Mouse (Mus musculus): Measurements from ENCODE around the gene Hsp90ab1. TPM values are rescaled to one million over a fixed set of nuclear protein-coding genes. Genes with fewer than 3 reads are reported as not detected.

Hsp90ab1 gene
- polyA plus RNA-seq, 1 experiment from 2014 or later, result 1,606 TPM

DNA sequence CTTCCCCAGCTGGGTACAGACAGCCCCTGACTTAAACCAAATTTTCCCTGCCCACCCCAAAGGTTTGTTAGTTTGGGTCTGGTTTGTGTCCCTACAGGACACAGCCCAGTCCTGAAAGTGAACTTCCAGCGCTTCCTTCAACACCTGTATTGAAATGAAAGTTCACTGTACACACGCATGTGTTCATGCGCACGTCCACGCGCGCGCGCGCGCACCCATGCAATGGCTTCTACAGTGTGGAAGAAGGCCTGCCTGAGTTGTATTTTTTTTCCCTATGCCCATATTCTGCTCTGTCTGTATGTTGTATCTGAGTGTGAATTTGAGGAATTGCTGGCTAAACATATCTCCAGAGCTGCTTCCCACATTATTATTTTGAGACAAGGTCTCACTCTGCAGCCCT lies 8.0 kb downstream of the Hsp90ab1 start:
- peaks cover 35% of the 10 kb centered on the region for H3K4me1 ChIP-seq
- peak overlapping the region; percentile 81 for H3K4me3 ChIP-seq
- H3K36me3 ChIP-seq, result peaks cover 54% of the 10 kb centered on the region
- no peak for ATAC-seq (ENCODE audit: insufficient number of reproducible peaks, insufficient read depth, low FRiP score, low TSS enrichment, low read depth)
- H3K9me3 ChIP-seq, result no peaks in the 10 kb centered on the region
- H3K27ac ChIP-seq, result no peak overlapping the region
- WGBS, result 91% methylated on average over 11 of the region's 11 CpGs
- no peaks in the 10 kb centered on the region for H3K27me3 ChIP-seq
- peak overlapping the region; percentile 94 for H3K9ac ChIP-seq
- peak overlapping the region; percentile 97 for H3K4me2 ChIP-seq

DNA sequence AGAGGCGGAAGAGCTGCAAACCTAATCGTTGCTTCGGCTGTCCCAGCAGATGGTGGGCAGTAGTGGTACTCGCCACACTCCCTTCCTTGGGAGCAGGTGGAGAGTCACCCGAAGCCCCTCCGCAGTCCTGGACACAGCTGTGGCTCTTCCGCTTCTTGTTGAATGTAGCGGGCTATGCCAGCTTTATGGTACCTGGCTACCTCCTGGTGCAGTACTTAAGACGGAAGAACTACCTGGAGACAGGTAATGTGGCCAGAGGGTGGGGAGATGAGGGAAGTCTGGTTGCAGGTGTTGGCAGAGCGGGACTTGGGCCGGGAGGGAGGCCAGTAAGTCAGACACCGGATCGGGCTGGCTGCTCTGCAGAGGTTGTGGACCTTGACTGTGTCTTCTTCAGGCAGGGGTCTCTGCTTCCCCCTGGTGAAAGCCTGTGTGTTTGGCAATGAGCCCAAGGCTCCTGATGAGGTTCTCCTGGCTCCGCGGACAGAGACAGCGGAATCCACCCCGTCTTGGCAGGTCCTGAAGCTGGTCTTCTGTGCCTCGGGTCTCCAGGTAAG lies 8.5 kb downstream of the Hsp90ab1 start:
- H3K9me3 ChIP-seq, result no peaks in the 10 kb centered on the region
- H3K4me2 ChIP-seq, result peak overlapping the region; percentile 97
- H3K4me3 ChIP-seq, result peak overlapping the region; percentile 81
- no peak for ATAC-seq (ENCODE audit: insufficient number of reproducible peaks, insufficient read depth, low FRiP score, low TSS enrichment, low read depth)
- H3K27ac ChIP-seq, result peak overlapping the region; percentile 86
- peak overlapping the region; percentile 94 for H3K9ac ChIP-seq
- H3K27me3 ChIP-seq, result no peaks in the 10 kb centered on the region
- H3K36me3 ChIP-seq, result peaks cover 49% of the 10 kb centered on the region
- WGBS, result 7% methylated on average over 18 of the region's 18 CpGs
- peaks cover 32% of the 10 kb centered on the region for H3K4me1 ChIP-seq

DNA sequence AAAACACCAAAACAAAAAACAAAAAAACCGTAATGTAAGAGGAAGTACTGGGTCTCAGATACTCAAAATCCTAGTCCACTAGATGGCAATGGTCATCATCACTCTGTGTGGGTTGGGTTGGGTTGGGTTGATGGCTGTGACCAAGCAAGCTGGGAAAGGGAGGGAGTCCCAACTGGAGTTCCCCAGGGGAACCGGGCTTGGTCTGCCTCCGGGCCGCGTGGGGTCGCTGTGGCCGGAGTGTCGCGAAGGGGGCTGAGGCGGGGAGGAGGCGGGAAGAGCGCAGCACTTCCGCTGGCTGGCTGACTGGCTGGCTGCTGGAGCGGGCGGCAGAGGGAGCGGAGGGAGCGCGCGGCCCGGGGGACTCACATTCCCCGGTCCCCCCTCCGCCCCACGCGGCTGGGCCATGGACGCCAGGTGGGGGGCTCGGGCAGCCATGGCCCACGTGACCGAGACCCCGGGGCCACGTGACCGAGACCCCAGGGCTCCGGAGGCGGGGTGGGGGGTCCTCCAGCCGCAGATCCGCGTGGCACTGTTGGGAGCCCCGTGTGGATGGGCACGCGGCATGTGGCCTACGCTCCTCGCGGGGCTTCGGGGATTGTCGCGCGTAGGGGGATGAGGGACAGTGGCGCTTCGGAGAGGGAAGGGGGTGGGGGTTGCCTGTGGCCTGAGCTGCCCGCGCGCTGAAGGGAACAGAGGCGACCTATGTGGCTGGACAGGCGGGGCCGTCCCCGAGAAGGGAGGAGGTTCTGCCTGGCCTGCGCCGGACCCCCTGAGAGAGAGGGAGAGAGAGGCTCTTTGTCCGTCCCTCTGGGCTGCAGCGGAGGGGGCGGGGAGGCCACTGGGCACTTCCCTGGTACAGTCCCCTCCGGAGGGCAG lies 9.2 kb downstream of the Hsp90ab1 start, which contains the start of gene Slc35b2:
Gene Slc35b2 (plus strand): TSS at position 220 of the 876 bp plus-strand sequence.
- no peaks in the 10 kb centered on the region for H3K9me3 ChIP-seq
- H3K27ac ChIP-seq, result peak within 1 kb of the TSS; percentile 86
- no peaks in the 10 kb centered on the region for H3K27me3 ChIP-seq
- H3K36me3 ChIP-seq, result peaks cover 42% of the 10 kb centered on the region
- H3K4me1 ChIP-seq, result peaks cover 32% of the 10 kb centered on the region
- peak within 1 kb of the TSS; percentile 81 for H3K4me3 ChIP-seq
- under 1% methylated on average over 60 of the region's 61 CpGs for WGBS
- peak within 1 kb of the TSS; percentile 97 for H3K4me2 ChIP-seq
- H3K9ac ChIP-seq, result peak within 1 kb of the TSS; percentile 94
- peak; percentile 74 for ATAC-seq (ENCODE audit: insufficient number of reproducible peaks, insufficient read depth, low FRiP score, low TSS enrichment, low read depth)

DNA sequence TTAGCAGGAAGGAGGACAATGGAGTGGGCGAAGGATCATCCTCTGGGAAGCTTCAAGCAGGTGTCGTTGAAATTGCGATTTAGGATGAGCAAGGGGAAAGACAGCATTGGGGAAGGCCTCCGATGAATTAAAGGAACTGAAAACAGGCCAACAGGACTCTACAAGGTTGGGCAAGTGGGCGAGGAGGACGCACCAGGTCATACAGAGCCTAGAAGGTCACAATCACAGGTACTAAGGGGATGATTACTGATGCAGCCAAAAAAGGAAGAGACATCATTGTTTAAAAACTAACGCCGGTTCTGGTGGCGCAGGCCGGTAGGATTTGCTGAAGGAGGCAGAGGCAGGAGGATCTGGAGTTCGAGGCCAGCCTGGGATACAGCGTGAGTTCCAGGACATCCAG lies 9.9 kb downstream of the Hsp90ab1 start:
- 77% methylated on average over 12 of the region's 12 CpGs for WGBS
- Histone ChIP-seq H3K4me1 (peaks cover 32% of the 10 kb centered on the region), H3K9me3 (no peaks in the 10 kb centered on the region), H3K9ac (peak overlapping the region; percentile 94; the same call in 1 of the 2 replicates), H3K36me3 (peaks cover 35% of the 10 kb centered on the region), H3K27me3 (no peaks in the 10 kb centered on the region), H3K27ac (no peak overlapping the region), H3K4me3 (peak overlapping the region; percentile 81), H3K4me2 (peak overlapping the region; percentile 97)
- ATAC-seq (ENCODE audit: insufficient number of reproducible peaks, insufficient read depth, low FRiP score, low TSS enrichment, low read depth), result no peak

DNA sequence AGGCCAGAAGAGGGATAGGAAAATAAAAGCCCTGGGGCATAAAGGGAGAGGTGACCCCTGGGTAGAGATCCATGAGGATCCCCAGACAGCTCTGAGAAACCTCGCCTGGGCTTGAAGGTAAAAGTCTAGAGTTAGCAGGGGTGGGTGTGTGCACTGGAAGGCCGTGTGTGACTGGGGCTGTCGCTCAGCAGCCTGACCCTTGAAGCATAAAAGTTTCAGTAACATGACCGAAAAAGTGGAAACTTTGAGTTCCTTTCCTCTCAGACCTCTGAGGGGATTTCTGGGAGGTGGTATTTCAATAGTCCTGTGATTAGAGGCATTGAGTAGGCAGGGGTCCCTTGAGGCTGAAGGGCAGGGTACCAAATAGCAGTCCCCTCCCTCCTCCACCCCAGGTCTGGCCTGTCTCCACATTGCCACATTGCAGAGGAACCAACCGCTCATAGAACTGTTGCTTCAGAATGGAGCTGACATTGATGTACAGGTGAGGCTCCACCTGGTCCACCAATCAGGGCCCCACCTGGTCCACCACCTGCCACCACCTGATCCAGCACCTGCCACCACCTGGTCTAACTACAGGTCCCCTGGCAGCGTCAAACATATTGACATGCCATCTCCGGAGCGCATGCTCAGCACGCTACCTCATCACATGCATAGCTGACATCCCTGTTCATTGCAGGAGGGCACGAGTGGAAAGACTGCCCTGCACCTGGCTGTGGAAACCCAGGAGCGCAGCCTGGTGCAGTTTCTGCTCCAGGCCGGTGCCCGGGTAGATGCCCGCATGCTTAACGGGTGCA lies 13.1 kb downstream of the Hsp90ab1 start:
- Histone ChIP-seq H3K27ac (no peak overlapping the region), H3K27me3 (peaks cover 17% of the 10 kb centered on the region), H3K9ac (no peak overlapping the region), H3K4me2 (no peak overlapping the region), H3K9me3 (no peaks in the 10 kb centered on the region), H3K4me1 (peaks cover 35% of the 10 kb centered on the region), H3K4me3 (no peak overlapping the region), H3K36me3 (peaks cover 3% of the 10 kb centered on the region; the same call in 1 of the 2 replicates)
- no peak for ATAC-seq (ENCODE audit: insufficient number of reproducible peaks, insufficient read depth, low FRiP score, low TSS enrichment, low read depth)
- 84% methylated on average over 15 of the region's 15 CpGs for WGBS

DNA sequence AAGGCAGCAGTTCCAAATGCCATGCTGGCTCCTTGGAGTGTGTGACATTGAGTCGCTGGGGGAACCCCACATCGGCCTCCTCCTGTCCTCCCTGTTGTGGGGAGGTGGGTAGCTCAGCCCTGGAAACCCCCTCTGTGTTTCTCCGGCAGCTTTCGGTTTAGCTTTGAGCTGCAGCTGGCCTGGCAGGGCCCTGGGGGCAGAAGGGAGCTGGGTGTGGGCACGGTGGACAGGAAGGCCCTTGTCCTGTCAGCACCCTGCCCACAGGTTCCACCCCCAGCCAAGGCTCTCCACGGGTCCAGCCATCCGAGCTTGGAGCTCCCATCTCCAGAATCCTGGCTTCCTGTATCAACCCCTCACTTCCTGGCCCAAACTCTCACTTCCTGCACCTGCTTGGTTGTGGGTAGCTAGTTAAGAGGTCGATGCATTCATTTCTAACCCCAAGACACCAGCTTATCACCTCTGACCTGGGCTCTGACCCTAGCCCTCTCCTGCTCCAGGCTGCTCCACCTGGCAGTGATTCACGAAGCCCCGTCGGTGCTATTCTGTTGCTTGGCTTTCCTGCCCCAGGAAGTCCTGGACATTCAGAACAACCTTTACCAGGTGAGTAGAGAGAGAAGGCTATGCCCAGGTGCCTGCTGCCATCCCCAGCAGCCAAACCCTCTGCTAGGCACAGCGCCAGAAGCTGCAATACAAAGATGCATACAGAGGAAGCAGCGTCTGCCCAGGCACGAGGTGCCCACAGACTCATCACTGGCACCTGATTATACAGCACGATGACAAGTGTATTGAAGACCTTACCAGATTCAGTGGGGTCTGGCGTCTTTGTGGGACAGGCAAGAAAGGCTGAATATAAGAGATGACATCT lies 14.8 kb downstream of the Hsp90ab1 start:
- Histone ChIP-seq H3K27me3 (peaks cover 25% of the 10 kb centered on the region), H3K36me3 (peaks cover 3% of the 10 kb centered on the region; the same call in 1 of the 2 replicates), H3K4me1 (peaks cover 32% of the 10 kb centered on the region), H3K9ac (no peak overlapping the region), H3K4me2 (no peak overlapping the region), H3K4me3 (no peak overlapping the region), H3K27ac (no peak overlapping the region), H3K9me3 (no peaks in the 10 kb centered on the region)
- ATAC-seq (ENCODE audit: insufficient number of reproducible peaks, insufficient read depth, low FRiP score, low TSS enrichment, low read depth), result no peak
- 55% methylated on average over 16 of the region's 16 CpGs for WGBS

DNA sequence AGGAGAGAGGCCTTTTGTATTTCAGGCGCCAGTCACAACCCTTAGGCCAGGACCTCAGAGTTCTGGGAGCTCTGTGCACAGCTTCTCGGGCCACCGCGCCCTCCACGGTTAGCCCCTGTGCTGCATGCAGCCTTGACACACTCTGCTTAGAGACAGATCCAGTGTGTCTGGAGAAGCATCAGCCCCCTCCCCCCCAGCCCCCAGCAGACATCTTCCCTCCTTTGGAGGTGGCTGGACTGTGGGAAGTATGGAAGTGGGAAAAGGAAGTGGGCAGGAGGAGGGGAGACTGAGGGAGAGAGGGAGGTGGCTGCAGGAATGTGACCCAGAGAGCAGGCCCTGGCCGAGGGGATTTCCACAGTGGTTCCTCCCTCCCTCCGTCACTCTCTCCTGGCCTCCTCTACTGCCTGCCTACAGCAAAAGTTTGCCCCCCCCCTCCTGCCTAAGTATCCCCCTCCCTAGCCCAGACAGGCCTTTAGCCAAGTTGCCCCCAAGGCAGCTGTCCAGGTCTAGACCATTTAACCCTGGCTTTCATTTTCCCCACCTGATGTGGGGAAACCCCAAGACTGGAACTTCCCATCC lies 15.7 kb downstream of the Hsp90ab1 start:
- no peak for ATAC-seq (ENCODE audit: insufficient number of reproducible peaks, insufficient read depth, low FRiP score, low TSS enrichment, low read depth)
- peaks cover 25% of the 10 kb centered on the region for H3K27me3 ChIP-seq
- no peaks in the 10 kb centered on the region for H3K9me3 ChIP-seq
- H3K36me3 ChIP-seq, result peaks cover 3% of the 10 kb centered on the region; the same call in 1 of the 2 replicates
- H3K27ac ChIP-seq, result no peak overlapping the region
- H3K9ac ChIP-seq, result peak overlapping the region; percentile 51
- H3K4me1 ChIP-seq, result peaks cover 30% of the 10 kb centered on the region
- peak overlapping the region; percentile 97; the same call in 1 of the 2 replicates for H3K4me2 ChIP-seq
- peak overlapping the region; percentile 68; the same call in 1 of the 2 replicates for H3K4me3 ChIP-seq
- WGBS, result 58% methylated on average over 7 of the region's 7 CpGs

DNA sequence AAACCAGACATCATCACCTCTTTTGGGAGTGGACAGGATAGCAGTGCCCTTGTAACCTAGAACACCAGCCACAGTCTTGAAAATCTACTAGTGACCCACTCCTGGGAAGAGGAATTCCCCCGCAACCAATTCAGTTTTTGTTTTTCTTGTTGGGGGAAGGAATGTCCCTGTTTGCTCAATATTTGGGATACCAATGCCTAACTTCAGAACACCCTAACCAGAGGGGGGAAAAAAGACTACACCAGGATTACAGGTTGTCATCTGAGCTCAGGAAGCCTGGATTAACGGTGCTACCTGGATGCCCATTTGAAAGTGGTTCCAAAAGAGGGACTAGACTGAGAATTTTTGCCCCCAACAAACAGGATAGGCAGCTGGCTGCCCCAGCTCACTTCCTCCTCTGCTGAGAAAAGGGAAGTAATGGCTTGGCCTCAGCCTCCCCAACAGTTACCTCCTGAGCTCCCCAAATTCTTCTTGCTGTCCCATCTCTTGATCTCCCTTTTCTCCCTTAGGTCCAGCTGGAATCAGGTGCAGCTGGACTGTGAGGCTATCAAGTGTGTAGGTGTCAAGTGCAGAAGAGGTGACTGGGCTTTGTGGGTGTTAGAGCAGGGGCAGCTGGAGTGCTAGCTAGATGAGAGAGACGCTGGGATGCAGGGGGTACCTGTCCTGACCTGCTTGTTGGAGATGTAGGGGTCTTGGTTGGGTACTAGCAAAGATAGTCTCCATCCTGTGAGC lies 16.4 kb downstream of the Hsp90ab1 start:
- peaks cover 34% of the 10 kb centered on the region for H3K4me1 ChIP-seq
- WGBS, result 64% methylated on average over 3 of the region's 3 CpGs
- H3K9me3 ChIP-seq, result no peaks in the 10 kb centered on the region
- no peak overlapping the region for H3K27ac ChIP-seq
- peaks cover 3% of the 10 kb centered on the region; the same call in 1 of the 2 replicates for H3K36me3 ChIP-seq
- ATAC-seq (ENCODE audit: insufficient number of reproducible peaks, insufficient read depth, low FRiP score, low TSS enrichment, low read depth), result no peak
- H3K9ac ChIP-seq, result peak overlapping the region; percentile 82
- peaks cover 25% of the 10 kb centered on the region for H3K27me3 ChIP-seq
- H3K4me3 ChIP-seq, result peak overlapping the region; percentile 68
- peak overlapping the region; percentile 97 for H3K4me2 ChIP-seq

DNA sequence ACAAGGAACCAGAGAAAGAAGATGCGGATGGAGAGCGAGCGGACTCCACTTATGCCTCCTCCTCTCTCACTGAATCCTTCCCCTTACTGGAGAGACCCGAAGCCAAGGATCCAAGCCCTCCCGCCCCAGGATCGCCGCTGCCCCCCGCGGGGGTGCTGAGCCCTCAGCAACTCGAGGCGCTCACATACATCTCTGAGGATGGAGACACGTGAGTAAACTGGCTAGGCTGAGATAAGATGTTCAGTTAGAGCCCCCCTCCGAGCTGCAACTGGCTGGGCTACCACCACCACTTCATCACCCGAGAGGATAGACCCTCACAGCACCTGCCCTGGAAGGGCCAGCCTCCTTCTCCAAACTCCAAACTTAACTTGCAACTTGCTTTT lies 17.0 kb downstream of the Hsp90ab1 start:
- Histone ChIP-seq H3K9me3 (no peaks in the 10 kb centered on the region), H3K4me3 (peak overlapping the region; percentile 68), H3K27me3 (peaks cover 25% of the 10 kb centered on the region), H3K4me1 (peaks cover 34% of the 10 kb centered on the region), H3K9ac (peak overlapping the region; percentile 82), H3K4me2 (peak overlapping the region; percentile 97), H3K27ac (no peak overlapping the region), H3K36me3 (peaks cover 3% of the 10 kb centered on the region; the same call in 1 of the 2 replicates)
- ATAC-seq (ENCODE audit: insufficient number of reproducible peaks, insufficient read depth, low FRiP score, low TSS enrichment, low read depth), result no peak
- 4% methylated on average over 14 of the region's 14 CpGs for WGBS

All from embryonic facial prominence, embryonic 13.5 days (tissue).